Mouse (Mus musculus) urinary bladder, postnatal 0 days (tissue): ENCODE results near the gene Mettl11b. TPM values are rescaled to one million over a fixed set of nuclear protein-coding genes. Genes with fewer than 3 reads are reported as not detected.

ENCODE experiments used
- polyA plus RNA-seq: library from polyadenylated mRNA; unstranded; fragments of >200 nt; fragmentation: Nextera tagmentation; extraction: Ambion mirVana; gene quantifications from 2 replicates; pipeline ENCODE4 v1.2.1, GENCODE M21; 2015

Gene Mettl11b
- not detected in 2 replicates for polyA plus RNA-seq

GRCm38 (mm10) chr1:163725106-163725759 is at the start of gene Mettl11b:
Gene Mettl11b (minus strand): TSS chr1:163725232.

Other genes starting within 250 kb of the Mettl11b start
- 17.4 and 18.5 TPM in 2 replicates for gene Kifap3, start 54.4 kb upstream of the Mettl11b start, polyA plus RNA-seq
- gene Scyl3, start 203.9 kb upstream of the Mettl11b start, polyA plus RNA-seq, result 9.8 and 9.9 TPM in 2 replicates